Mouse (Mus musculus): ENCODE measurements around the gene Rassf10. TPM values are rescaled to one million over a fixed set of nuclear protein-coding genes. Genes with fewer than 3 reads are reported as not detected.

The Rassf10 gene
- total and polyA plus RNA-seq, 2 experiments = under 0.01 to 0.05 TPM

- H3K27me3 ChIP-seq (ENCODE audit: control insufficient read depth, insufficient read depth, low read length) = no peaks in the 10 kb centered on the region; the same call in 1 of the 2 replicates
- no peaks in the 10 kb centered on the region for H3K36me3 ChIP-seq (ENCODE audit: control insufficient read depth, insufficient read depth, low read length)
- no peak overlapping the region for H3K9ac ChIP-seq (ENCODE audit: low read depth, low read length)
- no peak overlapping the region for H3K27ac ChIP-seq (replicated peaks; ENCODE audit: insufficient read depth, low read depth, low read length)
- DNase-seq (ENCODE audit: extremely low read depth, low read depth, low spot score) = no peak
- TF ChIP-seq POLR2A (IDR thresholded peaks at IDR 0.05; ENCODE audit: extremely low read depth, insufficient read depth, low read length) (no peak), CTCF (IDR thresholded peaks at IDR 0.05; ENCODE audit: low read depth, low read length) (no peak)
- H3K79me2 ChIP-seq (ENCODE audit: control insufficient read depth, insufficient read depth, low read length) = no peaks in the 10 kb centered on the region
- 83% methylated on average over 6 of the region's 6 CpGs for WGBS
- no peak overlapping the region for H3K4me3 ChIP-seq (ENCODE audit: insufficient read depth, low read depth, low read length)
- H3K4me1 ChIP-seq (ENCODE audit: control insufficient read depth, insufficient read depth, low read length) = no peaks in the 10 kb centered on the region
Measured at GRCm38 (mm10) chr7:113005726-113006125, 52.0 kb downstream of the Rassf10 start.
